Mouse (Mus musculus) heart, embryonic 11.5 days (tissue): ENCODE measurements around the gene Ppp2r1b. TPM values are rescaled to one million over a fixed set of nuclear protein-coding genes. Genes with fewer than 3 reads are reported as not detected.

Source experiments
- ATAC-seq: fragments of 200-750 bp; cut with Nextera tagmentation; replicated peaks from 2 replicates; pipeline ENCODE4 v1.8.0; 2017; ENCODE audit warnings: moderate library complexity; ENCODE audit not compliant: insufficient number of reproducible peaks, low FRiP score, low TSS enrichment
- H3K27ac ChIP-seq: fragments of 300-500 bp; sonication (generic); 2 replicates; pipeline ENCODE4 v1.5.1; 2014; ENCODE audit warnings: mild to moderate bottlenecking, low read depth, low read length
- H3K27me3 ChIP-seq: fragments of 300-500 bp; sonication (generic); 2 replicates; pipeline ENCODE4 v1.6.1; 2014; ENCODE audit warnings: mild to moderate bottlenecking, low read length, mixed read lengths; ENCODE audit not compliant: control insufficient read depth, insufficient read depth
- H3K36me3 ChIP-seq: fragments of 300-500 bp; sonication (generic); 2 replicates; pipeline ENCODE4 v1.6.1; 2014; ENCODE audit warnings: mild to moderate bottlenecking, low read length, moderate library complexity, mixed read lengths; ENCODE audit not compliant: control insufficient read depth, insufficient read depth
- H3K4me1 ChIP-seq: fragments of 300-500 bp; sonication (generic); 2 replicates; pipeline ENCODE4 v1.6.1; 2014; ENCODE audit warnings: low read length; ENCODE audit not compliant: control insufficient read depth, insufficient read depth
- H3K4me2 ChIP-seq: fragments of 300-500 bp; sonication (generic); 2 replicates; pipeline ENCODE4 v1.6.1; 2014; ENCODE audit warnings: mild to moderate bottlenecking, moderate library complexity
- H3K4me3 ChIP-seq: fragments of 300-500 bp; sonication (generic); 2 replicates; pipeline ENCODE4 v1.5.1; 2014; ENCODE audit warnings: low read depth, low read length
- H3K9ac ChIP-seq: fragments of 300-500 bp; sonication (generic); 2 replicates; pipeline ENCODE4 v1.6.1; 2014; ENCODE audit warnings: mild to moderate bottlenecking, low read depth, low read length, moderate library complexity
- H3K9me3 ChIP-seq: fragments of 300-500 bp; sonication (generic); replicated peaks from 2 replicates; pipeline ENCODE4 v1.6.1; 2016; ENCODE audit warnings: low read length; ENCODE audit not compliant: control insufficient read depth
- WGBS: fragments of 180-500 bp; shearing (Covaris S2); extraction: QIAGEN DNeasy Blood & Tissue Kit; methylation state at CpG from one replicate; pipeline ENCODE4 v1.1.7; 2014; ENCODE audit not compliant: insufficient replicate concordance; 5-methylcytosine and 5-hydroxymethylcytosine counted together
- polyA plus RNA-seq: library from polyadenylated mRNA; unstranded; fragments of >200 nt; fragmentation: Nextera tagmentation; extraction: Ambion mirVana; gene quantifications from 2 replicates; pipeline ENCODE4 v1.2.1, GENCODE M21; 2014

Gene Ppp2r1b
- polyA plus RNA-seq, 1 experiment from 2014 or later, result 63.1 TPM

GRCm38 (mm10) chr9:50920933-50921895 lies 76.1 kb downstream of the Ppp2r1b start:
- no peak overlapping the region for H3K27ac ChIP-seq
- H3K36me3 ChIP-seq, result no peaks in the 10 kb centered on the region
- no peak overlapping the region for H3K4me3 ChIP-seq
- no peaks in the 10 kb centered on the region for H3K27me3 ChIP-seq
- no peaks in the 10 kb centered on the region for H3K9me3 ChIP-seq
- no peak overlapping the region for H3K4me2 ChIP-seq
- H3K9ac ChIP-seq, result no peak overlapping the region
- whole genome bisulfite sequencing, result 68% methylated on average over 3 of the region's 3 CpGs
- no peak for ATAC-seq
- peaks cover 8% of the 10 kb centered on the region for H3K4me1 ChIP-seq

- 71% methylated on average over 5 of the region's 5 CpGs for WGBS
- Histone ChIP-seq H3K36me3 (no peaks in the 10 kb centered on the region), H3K27me3 (no peaks in the 10 kb centered on the region), H3K9ac (no peak overlapping the region), H3K27ac (no peak overlapping the region), H3K4me3 (no peak overlapping the region), H3K4me2 (no peak overlapping the region), H3K9me3 (no peaks in the 10 kb centered on the region), H3K4me1 (peaks cover 9% of the 10 kb centered on the region)
- ATAC-seq, result no peak
Observed at GRCm38 (mm10) chr9:50922363-50923153, 77.5 kb downstream of the Ppp2r1b start.

- Histone ChIP-seq H3K27ac (no peak overlapping the region), H3K9me3 (no peaks in the 10 kb centered on the region), H3K4me3 (no peak overlapping the region), H3K36me3 (no peaks in the 10 kb centered on the region), H3K4me2 (no peak overlapping the region), H3K27me3 (no peaks in the 10 kb centered on the region), H3K4me1 (peaks cover 9% of the 10 kb centered on the region), H3K9ac (no peak overlapping the region)
- ATAC-seq, result no peak
Observed at GRCm38 (mm10) chr9:50924454-50924853, 79.4 kb downstream of the Ppp2r1b start.

- Histone ChIP-seq H3K9me3 (no peaks in the 10 kb centered on the region), H3K4me2 (no peak overlapping the region), H3K27ac (no peak overlapping the region), H3K27me3 (no peaks in the 10 kb centered on the region), H3K4me1 (peaks cover 9% of the 10 kb centered on the region), H3K36me3 (no peaks in the 10 kb centered on the region), H3K9ac (no peak overlapping the region), H3K4me3 (no peak overlapping the region)
- no peak for ATAC-seq
- WGBS, result 32% methylated on average over 4 of the region's 4 CpGs
Observed at GRCm38 (mm10) chr9:50925801-50926200, 80.7 kb downstream of the Ppp2r1b start.

- no peaks in the 10 kb centered on the region for H3K27me3 ChIP-seq
- peaks cover 5% of the 10 kb centered on the region; the same call in 1 of the 2 replicates for H3K36me3 ChIP-seq
- no peak for ATAC-seq
- H3K9me3 ChIP-seq, result no peaks in the 10 kb centered on the region
- no peak overlapping the region for H3K4me3 ChIP-seq
- H3K4me1 ChIP-seq, result peaks cover 6% of the 10 kb centered on the region
- H3K4me2 ChIP-seq, result no peak overlapping the region
- no peak overlapping the region for H3K27ac ChIP-seq
- no peak overlapping the region for H3K9ac ChIP-seq
Observed at GRCm38 (mm10) chr9:50929986-50930385, 84.9 kb downstream of the Ppp2r1b start.

GRCm38 (mm10) chr9:50941804-50942401 lies 96.8 kb downstream of the Ppp2r1b start:
- Histone ChIP-seq H3K27me3 (no peaks in the 10 kb centered on the region), H3K27ac (no peak overlapping the region)

GRCm38 (mm10) chr9:50942711-50943110 lies 97.6 kb downstream of the Ppp2r1b start:
- no peaks in the 10 kb centered on the region for H3K36me3 ChIP-seq
- no peak overlapping the region for H3K27ac ChIP-seq
- no peaks in the 10 kb centered on the region for H3K27me3 ChIP-seq
- no peaks in the 10 kb centered on the region for H3K4me1 ChIP-seq
- H3K4me3 ChIP-seq, result no peak overlapping the region
- no peak for ATAC-seq
- H3K4me2 ChIP-seq, result no peak overlapping the region
- no peaks in the 10 kb centered on the region for H3K9me3 ChIP-seq
- no peak overlapping the region for H3K9ac ChIP-seq
- 83% methylated on average over 2 of the region's 2 CpGs for WGBS

More at GRCm38 (mm10) chr9:50941804-50942401, 96.8 kb downstream of the Ppp2r1b start:
- Histone ChIP-seq H3K4me3 (no peak overlapping the region), H3K4me1 (no peaks in the 10 kb centered on the region), H3K4me2 (no peak overlapping the region), H3K36me3 (no peaks in the 10 kb centered on the region), H3K9ac (no peak overlapping the region), H3K9me3 (no peaks in the 10 kb centered on the region)
- no peak for ATAC-seq
- WGBS, result 80% methylated on average over 3 of the region's 3 CpGs
